Mouse (Mus musculus) CD4-positive helper T cell, adult 2 months (primary cell): ENCODE measurements around the gene Sfmbt1.
"Not testable (repeated sequence)": the region's sequence is repeated elsewhere in the genome, so short reads cannot be mapped to it uniquely, and the experiment has no call there.

ENCODE experiments used
- DNase-seq: peaks from one replicate; pipeline ENCODE4 v3.0.0-alpha.2; 2012; ENCODE audit warnings: low read depth, missing footprints, low spot score

Sfmbt1 gene

GRCm38 (mm10) chr14:30716051-30716952, 1.7 kb downstream of the Sfmbt1 start:
- peak; percentile 61 for DNase-seq

DNA sequence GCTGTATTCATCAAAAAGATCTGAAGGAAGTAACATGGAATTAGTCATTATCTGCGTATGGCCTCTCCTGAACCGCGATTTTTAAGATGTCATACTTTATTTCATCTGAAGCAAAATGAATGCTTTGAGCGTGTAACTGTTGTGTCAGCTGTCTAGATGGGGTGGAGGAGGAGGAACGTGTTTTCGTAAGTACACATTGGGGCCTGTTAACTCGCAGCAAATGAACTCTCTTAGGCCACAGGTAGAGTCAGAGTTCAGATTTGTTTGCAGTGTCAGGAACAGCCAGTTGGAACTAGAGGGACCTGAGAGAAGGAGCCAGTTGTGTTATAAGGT, 2.3 kb downstream of the Sfmbt1 start:
- DNase-seq, result peak; percentile 63

DNA sequence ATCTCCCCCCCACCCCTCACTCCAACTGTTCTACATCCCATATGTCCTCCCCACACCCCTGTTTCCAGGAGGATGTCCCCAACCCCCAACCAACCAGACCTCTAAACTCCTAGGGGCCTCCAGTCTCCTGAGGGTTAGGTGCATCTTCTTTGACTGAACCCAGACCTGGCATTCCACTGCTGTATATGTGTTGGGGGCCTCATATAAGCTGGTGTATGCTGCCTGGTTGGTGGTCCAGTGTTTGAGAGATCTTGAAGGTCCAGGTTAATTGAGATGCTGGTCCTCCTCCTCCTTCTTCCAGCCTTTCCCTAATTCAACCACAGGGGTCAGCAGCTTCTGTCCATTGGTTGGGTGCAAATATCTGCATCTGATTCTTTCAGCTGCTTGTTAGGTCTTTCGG, 4.0 kb downstream of the Sfmbt1 start:
- DNase-seq, result not testable (repeated sequence)

- DNase-seq, result no peak
These were observed 4.9 kb downstream of the Sfmbt1 start for GRCm38 (mm10) chr14:30719514-30719913.

- no peak for DNase-seq
These were observed 7.2 kb downstream of the Sfmbt1 start for GRCm38 (mm10) chr14:30721850-30722249.

DNA sequence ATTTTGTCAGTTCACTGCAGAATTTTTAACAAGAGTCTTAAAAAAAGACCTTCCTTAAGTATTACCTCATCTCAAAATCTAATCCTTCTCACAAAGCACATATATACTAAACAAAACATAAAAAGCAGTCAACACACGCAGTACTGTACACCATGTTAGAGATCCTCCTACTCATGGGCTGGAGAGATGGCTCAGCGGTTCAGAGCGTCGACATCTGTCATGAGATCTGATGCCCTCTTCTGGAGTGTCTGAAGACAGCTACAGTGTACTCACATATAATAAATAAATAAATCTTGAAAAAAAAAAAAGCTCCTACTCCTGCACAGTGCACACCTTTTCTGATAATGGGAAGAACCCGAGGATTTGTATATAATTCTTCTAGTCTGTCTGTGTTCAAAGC, 7.8 kb downstream of the Sfmbt1 start:
- DNase-seq, result peak; percentile 16

DNA sequence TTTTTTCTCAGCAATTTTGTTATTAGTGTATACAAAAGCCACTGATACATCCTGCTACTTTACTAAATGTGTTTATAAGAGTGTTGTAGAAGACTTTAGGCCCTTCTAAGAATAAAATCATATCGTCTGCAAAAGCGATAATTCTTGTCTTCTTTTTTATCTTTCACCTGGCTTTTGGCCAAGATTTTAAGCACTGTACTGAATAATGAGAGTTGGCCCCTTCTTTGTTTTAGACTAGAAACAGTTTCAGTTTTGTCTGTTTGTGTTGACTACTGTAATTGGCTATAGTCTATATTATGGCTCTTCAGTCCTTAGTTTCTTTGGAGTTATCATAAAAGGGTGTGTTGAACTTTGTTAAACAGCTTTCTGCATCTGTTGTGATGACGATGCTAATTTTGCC, 17.2 kb downstream of the Sfmbt1 start:
- no peak for DNase-seq

DNA sequence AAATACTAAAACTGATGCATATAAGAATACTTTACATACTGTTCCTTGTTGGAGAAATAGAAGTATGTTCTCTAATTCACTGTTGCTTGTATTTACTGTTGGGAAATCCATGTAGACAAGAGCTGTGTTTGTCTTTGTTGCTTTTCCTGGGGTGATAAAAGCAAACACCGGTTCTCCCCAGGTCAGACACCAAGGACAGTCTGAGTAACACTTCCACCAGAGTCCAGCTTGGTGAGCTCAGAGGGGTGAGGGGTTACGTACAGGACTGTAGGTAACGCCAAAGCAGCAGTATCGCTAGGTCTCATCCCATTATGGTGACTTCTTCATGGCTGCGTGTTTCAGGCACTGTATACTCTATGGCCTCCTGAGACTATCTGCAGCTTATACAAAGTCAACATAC, 20.0 kb downstream of the Sfmbt1 start:
- DNase-seq, result no peak

DNA sequence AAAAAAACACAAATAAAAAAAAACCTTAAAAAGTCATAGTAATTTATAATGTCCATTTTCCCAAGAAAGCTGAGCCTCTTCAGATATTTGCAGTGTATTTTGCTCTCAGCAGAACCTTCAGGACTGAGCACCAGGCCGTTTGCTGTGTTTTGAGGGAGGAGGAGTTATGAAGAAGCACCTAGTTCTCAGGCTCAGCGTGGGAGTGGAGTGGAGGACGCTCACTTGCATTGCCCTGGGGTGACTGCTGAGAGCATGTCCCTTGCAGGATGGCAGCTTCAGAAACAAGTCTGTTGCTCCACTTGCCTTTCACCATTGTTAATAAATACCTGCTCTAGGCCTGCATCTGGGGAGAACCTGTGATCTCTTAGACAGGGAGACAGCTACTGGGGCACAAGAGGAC, 21.2 kb downstream of the Sfmbt1 start:
- DNase-seq, result no peak

DNA sequence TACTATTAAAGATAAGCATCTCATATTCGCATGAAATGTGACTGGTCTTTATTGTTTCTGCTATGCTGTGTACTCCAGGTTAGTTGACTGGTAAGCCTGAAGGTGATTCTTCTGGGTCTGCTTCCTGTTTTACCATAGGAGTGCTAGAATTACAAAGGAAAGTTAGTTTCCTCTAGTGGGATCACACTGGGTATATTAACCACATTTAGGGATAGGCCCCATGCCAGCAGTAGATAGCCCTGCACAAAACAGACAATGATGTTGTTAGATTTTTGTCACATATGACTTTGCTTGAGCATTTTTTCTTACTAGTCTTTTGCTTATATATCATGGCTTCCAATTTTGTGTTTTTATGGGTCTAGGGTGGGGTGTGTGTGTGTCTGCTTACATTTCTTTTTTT, 21.8 kb downstream of the Sfmbt1 start:
- no peak for DNase-seq

DNA sequence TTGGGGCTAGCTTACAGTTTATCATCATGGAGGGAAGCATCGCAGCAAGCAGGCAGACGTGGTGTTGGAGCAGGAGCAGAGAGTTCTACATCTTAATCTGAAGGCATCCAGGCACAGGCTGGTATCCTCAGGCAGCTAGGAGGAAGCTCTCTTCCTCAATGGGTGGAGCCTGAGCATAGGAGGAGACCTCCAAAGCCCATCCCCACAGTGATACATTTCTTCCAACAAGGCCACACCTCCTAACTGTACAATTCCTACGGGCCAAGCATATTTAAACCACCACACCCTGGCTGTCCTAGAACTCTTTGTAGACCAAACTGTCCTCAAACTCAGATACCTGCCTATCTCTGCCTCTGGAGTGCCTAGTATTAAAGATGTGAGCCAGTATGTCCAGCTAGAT, 29.2 kb downstream of the Sfmbt1 start:
- DNase-seq, result no peak

GRCm38 (mm10) chr14:30746160-30746559, 31.5 kb downstream of the Sfmbt1 start:
- DNase-seq, result no peak

DNA sequence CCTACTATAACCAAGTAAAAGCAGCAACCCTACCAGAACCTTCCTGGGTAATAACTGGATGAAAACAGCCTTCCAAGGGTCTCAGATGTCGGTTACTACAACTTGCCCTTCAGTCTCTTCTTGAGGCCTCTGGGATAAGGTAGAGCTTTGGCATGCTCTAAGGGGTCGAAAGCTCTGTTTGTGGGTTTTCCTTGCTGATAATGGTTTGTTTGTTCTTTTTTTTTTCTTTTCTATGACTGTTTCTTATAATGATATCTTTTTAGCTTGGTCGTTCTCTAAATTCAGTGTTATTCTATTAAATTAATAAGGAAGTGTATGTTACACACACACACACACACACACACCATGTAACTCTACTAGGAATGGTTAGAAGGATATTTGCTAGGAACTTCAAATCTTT, 42.6 kb downstream of the Sfmbt1 start:
- no peak for DNase-seq

DNA sequence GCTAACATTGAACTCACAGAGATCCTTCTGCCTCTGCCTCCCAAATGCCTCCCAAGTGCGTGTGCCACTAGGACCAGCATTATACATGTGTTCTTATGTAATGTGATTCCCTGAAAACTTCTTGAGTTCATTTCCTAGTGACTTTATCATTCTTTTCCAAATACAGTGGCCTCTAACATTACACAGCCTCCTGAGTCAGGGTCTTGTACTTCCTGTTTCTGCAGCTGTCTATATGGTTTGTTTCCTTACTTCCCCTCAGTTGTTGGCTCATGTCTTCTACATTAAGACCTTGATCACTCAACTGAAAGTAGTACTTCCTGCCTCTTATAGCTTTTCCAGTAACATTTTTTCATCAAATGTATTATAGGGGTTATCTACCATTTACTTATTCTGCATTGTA, 46.6 kb downstream of the Sfmbt1 start:
- no peak for DNase-seq

DNA sequence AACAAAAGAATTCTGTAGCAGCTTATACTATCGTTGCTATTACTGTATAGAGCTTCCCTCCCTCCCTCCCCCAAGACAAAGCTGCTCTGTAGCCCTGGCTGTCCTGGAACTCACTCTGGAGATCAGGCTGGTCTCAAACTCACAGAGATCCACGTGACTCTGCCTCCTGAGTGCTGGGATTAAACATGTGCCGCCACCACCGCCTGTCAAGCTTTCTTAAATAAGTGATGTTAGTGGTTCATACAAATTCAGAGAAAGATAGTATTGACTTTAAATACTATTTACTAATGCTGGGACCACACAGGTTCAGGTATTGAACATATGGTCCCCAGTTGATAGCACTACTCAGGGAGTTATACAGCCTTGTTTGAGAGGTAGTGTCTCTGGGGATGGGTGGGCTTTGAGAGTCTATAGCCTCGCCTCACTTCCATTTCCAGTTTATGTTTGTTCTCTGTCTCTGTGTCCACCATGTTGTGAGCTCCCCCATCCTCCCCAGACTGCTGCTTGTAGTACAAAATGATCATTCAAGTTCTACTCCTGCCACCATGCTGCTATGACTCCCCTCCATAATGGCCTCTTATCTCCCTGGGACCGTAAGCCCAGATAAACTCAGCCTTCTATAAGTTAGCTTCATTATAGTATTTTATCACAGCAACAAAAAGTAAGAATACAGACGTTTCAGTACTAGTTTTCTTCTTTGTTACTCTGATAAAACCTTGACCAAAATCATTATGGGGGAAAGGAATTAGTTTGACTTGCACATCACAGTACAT, 47.7 kb downstream of the Sfmbt1 start:
- no peak for DNase-seq

DNA sequence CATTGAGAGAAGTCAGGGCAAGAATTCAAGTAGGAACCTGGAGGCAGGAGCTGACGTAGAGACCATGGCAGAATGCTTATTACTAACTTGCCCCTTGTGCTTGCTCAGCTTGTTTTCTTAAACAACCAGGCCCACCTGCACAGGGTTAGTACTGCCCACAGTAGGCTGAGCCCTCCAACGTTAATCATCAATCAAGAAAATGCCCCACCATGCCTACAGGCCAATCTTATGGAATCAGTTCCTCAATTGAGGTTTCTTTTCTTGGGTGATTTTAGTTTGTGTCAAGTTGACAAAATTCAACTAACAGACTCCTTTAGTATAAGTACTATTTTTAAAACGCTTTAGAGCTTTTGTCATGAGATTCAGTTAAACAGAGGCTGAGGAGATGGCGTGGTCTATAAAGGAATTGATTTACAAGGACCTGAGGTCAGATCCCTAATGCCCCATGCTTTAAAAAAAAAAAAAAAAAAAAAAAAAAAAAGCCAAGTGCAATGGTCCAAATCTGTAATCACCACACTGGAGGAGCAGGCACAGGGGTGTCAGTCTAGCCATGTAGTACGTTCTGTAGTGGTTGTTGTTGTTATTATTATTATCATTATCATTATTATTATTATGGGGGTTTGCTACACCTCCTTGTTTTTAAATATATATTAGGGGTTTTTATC, 48.4 kb downstream of the Sfmbt1 start:
- no peak for DNase-seq

GRCm38 (mm10) chr14:30784614-30785013, 70.0 kb downstream of the Sfmbt1 start:
- no peak for DNase-seq

GRCm38 (mm10) chr14:30789471-30789870, 74.8 kb downstream of the Sfmbt1 start:
- no peak for DNase-seq

GRCm38 (mm10) chr14:30792871-30793270, 78.2 kb downstream of the Sfmbt1 start:
- DNase-seq, result no peak

GRCm38 (mm10) chr14:30801756-30802155, 87.1 kb downstream of the Sfmbt1 start:
- DNase-seq, result no peak

- no peak for DNase-seq
These were observed 106.5 kb downstream of the Sfmbt1 start for GRCm38 (mm10) chr14:30821136-30821535.

DNA sequence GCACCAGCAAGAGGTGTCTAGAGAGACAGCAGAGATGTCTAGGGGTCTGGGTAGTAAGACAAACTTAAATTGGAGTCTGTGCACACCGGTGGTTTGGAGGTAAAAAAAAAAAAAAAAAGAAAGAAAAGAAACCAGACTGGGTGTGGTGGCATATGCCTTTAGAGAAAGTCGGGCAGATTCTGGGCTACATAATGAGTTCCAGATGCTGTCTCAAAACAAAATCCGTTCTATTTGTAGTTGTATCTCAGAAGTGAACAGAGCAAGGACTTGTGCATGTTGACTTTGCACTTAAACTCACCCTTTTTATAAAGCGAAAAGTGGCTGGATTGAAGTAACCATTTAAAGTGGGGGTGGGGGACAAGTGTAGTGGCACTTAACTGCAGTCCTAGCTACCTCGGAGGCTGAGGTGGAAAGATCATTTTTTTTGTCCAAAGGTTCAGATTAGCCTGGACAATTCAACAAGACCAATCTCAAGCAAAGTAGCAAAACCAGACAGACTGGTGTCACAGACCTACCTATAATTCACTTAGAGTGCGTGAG, 109.9 kb downstream of the Sfmbt1 start:
- DNase-seq, result no peak
